Mouse (Mus musculus): ENCODE measurements around the gene Hopx. TPM values are rescaled to one million over a fixed set of nuclear protein-coding genes. Genes with fewer than 3 reads are reported as not detected.
"Not testable (repeated sequence)": the region's sequence is repeated elsewhere in the genome, so short reads cannot be mapped to it uniquely, and the experiment has no call there.

Gene Hopx
- polyA plus RNA-seq, 1 experiment from 2014 or later: 0.13 TPM

- Histone ChIP-seq H3K27ac (replicated peaks; ENCODE audit: low read depth, low read length) (no peak overlapping the region), H3K36me3 (ENCODE audit: control insufficient read depth, insufficient read depth, low read length) (no peaks in the 10 kb centered on the region), H3K4me2 (ENCODE audit: low read depth, severe bottlenecking) (no peak overlapping the region), H3K4me3 (ENCODE audit: low read depth, low read length) (no peak overlapping the region), H3K4me1 (ENCODE audit: control insufficient read depth, insufficient read depth, low read length) (peaks cover 8% of the 10 kb centered on the region), H3K9me3 (ENCODE audit: control insufficient read depth, low read length) (no peaks in the 10 kb centered on the region), H3K9ac (ENCODE audit: low read length) (no peak overlapping the region), H3K27me3 (ENCODE audit: control insufficient read depth, insufficient read depth, low read length) (no peaks in the 10 kb centered on the region)
- whole genome bisulfite sequencing: 87% methylated on average over 6 of the region's 6 CpGs
- DNase-seq (ENCODE audit: low spot score): no peak
- ATAC-seq (ENCODE audit: insufficient number of reproducible peaks, low FRiP score, low TSS enrichment, low read depth): no peak
Observed at GRCm38 (mm10) chr5:77100691-77101090, 14.2 kb downstream of the Hopx start.

- peaks cover 8% of the 10 kb centered on the region for H3K4me1 ChIP-seq (ENCODE audit: control insufficient read depth, insufficient read depth, low read length)
Observed at GRCm38 (mm10) chr5:77099997-77100380, 14.9 kb downstream of the Hopx start.

GRCm38 (mm10) chr5:77099317-77099996 is 15.5 kb downstream of the Hopx start:
- no peak for ATAC-seq (ENCODE audit: insufficient number of reproducible peaks, low FRiP score, low TSS enrichment, low read depth)

More at GRCm38 (mm10) chr5:77099997-77100380, 14.9 kb downstream of the Hopx start:
- no peaks in the 10 kb centered on the region for H3K9me3 ChIP-seq (ENCODE audit: control insufficient read depth, low read length)
- H3K4me3 ChIP-seq (ENCODE audit: low read depth, low read length): no peak overlapping the region
- no peak overlapping the region for H3K9ac ChIP-seq (ENCODE audit: low read length)
- no peak for DNase-seq (ENCODE audit: low spot score)
- no peaks in the 10 kb centered on the region; the same call in 1 of the 2 replicates for H3K27me3 ChIP-seq (ENCODE audit: control insufficient read depth, insufficient read depth, low read length)
- 81% methylated on average over 6 of the region's 6 CpGs for WGBS
- no peak overlapping the region for H3K4me2 ChIP-seq (ENCODE audit: low read depth, severe bottlenecking)
- H3K36me3 ChIP-seq (ENCODE audit: control insufficient read depth, insufficient read depth, low read length): no peaks in the 10 kb centered on the region
- no peak overlapping the region for H3K27ac ChIP-seq (replicated peaks; ENCODE audit: low read depth, low read length)
- ATAC-seq (ENCODE audit: insufficient number of reproducible peaks, low FRiP score, low TSS enrichment, low read depth): no peak

GRCm38 (mm10) chr5:77098874-77099273 is 16.0 kb downstream of the Hopx start:
- 89% methylated on average over 3 of the region's 3 CpGs for WGBS
- DNase-seq (ENCODE audit: low spot score): no peak
- Histone ChIP-seq H3K27me3 (ENCODE audit: control insufficient read depth, insufficient read depth, low read length) (no peaks in the 10 kb centered on the region; the same call in 1 of the 2 replicates), H3K4me2 (ENCODE audit: low read depth, severe bottlenecking) (no peak overlapping the region), H3K9ac (ENCODE audit: low read length) (no peak overlapping the region), H3K27ac (replicated peaks; ENCODE audit: low read depth, low read length) (no peak overlapping the region), H3K4me3 (ENCODE audit: low read depth, low read length) (no peak overlapping the region), H3K36me3 (ENCODE audit: control insufficient read depth, insufficient read depth, low read length) (no peaks in the 10 kb centered on the region), H3K9me3 (ENCODE audit: control insufficient read depth, low read length) (no peaks in the 10 kb centered on the region), H3K4me1 (ENCODE audit: control insufficient read depth, insufficient read depth, low read length) (peaks cover 8% of the 10 kb centered on the region)
- ATAC-seq (ENCODE audit: insufficient number of reproducible peaks, low FRiP score, low TSS enrichment, low read depth): no peak

More at GRCm38 (mm10) chr5:77099317-77099996, 15.5 kb downstream of the Hopx start:
- H3K4me1 ChIP-seq (ENCODE audit: control insufficient read depth, insufficient read depth, low read length): peaks cover 8% of the 10 kb centered on the region
- no peaks in the 10 kb centered on the region; the same call in 1 of the 2 replicates for H3K27me3 ChIP-seq (ENCODE audit: control insufficient read depth, insufficient read depth, low read length)
- H3K9ac ChIP-seq (ENCODE audit: low read length): no peak overlapping the region
- H3K9me3 ChIP-seq (ENCODE audit: control insufficient read depth, low read length): no peaks in the 10 kb centered on the region
- no peaks in the 10 kb centered on the region for H3K36me3 ChIP-seq (ENCODE audit: control insufficient read depth, insufficient read depth, low read length)
- no peak overlapping the region for H3K27ac ChIP-seq (replicated peaks; ENCODE audit: low read depth, low read length)
- 43% methylated on average over 11 of the region's 11 CpGs for WGBS
- no peak overlapping the region for H3K4me2 ChIP-seq (ENCODE audit: low read depth, severe bottlenecking)
- H3K4me3 ChIP-seq (ENCODE audit: low read depth, low read length): no peak overlapping the region
- DNase-seq (ENCODE audit: low spot score): no peak

GRCm38 (mm10) chr5:77097686-77098085 is 17.2 kb downstream of the Hopx start:
- Histone ChIP-seq H3K27me3 (ENCODE audit: control insufficient read depth, insufficient read depth, low read length) (no peaks in the 10 kb centered on the region; the same call in 1 of the 2 replicates), H3K4me1 (ENCODE audit: control insufficient read depth, insufficient read depth, low read length) (peaks cover 8% of the 10 kb centered on the region), H3K4me3 (ENCODE audit: low read depth, low read length) (no peak overlapping the region), H3K27ac (replicated peaks; ENCODE audit: low read depth, low read length) (no peak overlapping the region), H3K9me3 (ENCODE audit: control insufficient read depth, low read length) (no peaks in the 10 kb centered on the region), H3K4me2 (ENCODE audit: low read depth, severe bottlenecking) (no peak overlapping the region), H3K9ac (ENCODE audit: low read length) (no peak overlapping the region), H3K36me3 (ENCODE audit: control insufficient read depth, insufficient read depth, low read length) (no peaks in the 10 kb centered on the region)
- DNase-seq (ENCODE audit: low spot score) (no peak), ATAC-seq (ENCODE audit: insufficient number of reproducible peaks, low FRiP score, low TSS enrichment, low read depth) (no peak)
- WGBS: 14% methylated on average over 6 of the region's 6 CpGs

- H3K4me1 ChIP-seq (ENCODE audit: control insufficient read depth, insufficient read depth, low read length); H3K27me3 ChIP-seq (ENCODE audit: control insufficient read depth, insufficient read depth, low read length); DNase-seq (ENCODE audit: low spot score): not testable (repeated sequence)
Observed at GRCm38 (mm10) chr5:77096194-77096593, 18.7 kb downstream of the Hopx start.

GRCm38 (mm10) chr5:77094510-77095491 is 20.1 kb downstream of the Hopx start:
- DNase-seq (ENCODE audit: low spot score) (peak; percentile 71), ATAC-seq (ENCODE audit: insufficient number of reproducible peaks, low FRiP score, low TSS enrichment, low read depth) (peak; percentile 74)
- Histone ChIP-seq H3K9ac (ENCODE audit: low read length) (peak overlapping the region; percentile 48), H3K4me1 (ENCODE audit: control insufficient read depth, insufficient read depth, low read length) (peaks cover 8% of the 10 kb centered on the region), H3K9me3 (ENCODE audit: control insufficient read depth, low read length) (no peaks in the 10 kb centered on the region), H3K27me3 (ENCODE audit: control insufficient read depth, insufficient read depth, low read length) (no peaks in the 10 kb centered on the region; the same call in 1 of the 2 replicates), H3K4me3 (ENCODE audit: low read depth, low read length) (peak overlapping the region; percentile 53), H3K4me2 (ENCODE audit: low read depth, severe bottlenecking) (peak overlapping the region; percentile 100), H3K36me3 (ENCODE audit: control insufficient read depth, insufficient read depth, low read length) (no peaks in the 10 kb centered on the region), H3K27ac (replicated peaks; ENCODE audit: low read depth, low read length) (no peak overlapping the region)
- under 1% methylated on average over 66 of the region's 69 CpGs for WGBS

More at GRCm38 (mm10) chr5:77096194-77096593, 18.7 kb downstream of the Hopx start:
- H3K9ac ChIP-seq (ENCODE audit: low read length); H3K36me3 ChIP-seq (ENCODE audit: control insufficient read depth, insufficient read depth, low read length); ATAC-seq (ENCODE audit: insufficient number of reproducible peaks, low FRiP score, low TSS enrichment, low read depth); H3K4me2 ChIP-seq (ENCODE audit: low read depth, severe bottlenecking); H3K4me3 ChIP-seq (ENCODE audit: low read depth, low read length); H3K9me3 ChIP-seq (ENCODE audit: control insufficient read depth, low read length); H3K27ac ChIP-seq (replicated peaks; ENCODE audit: low read depth, low read length): not testable (repeated sequence)
- WGBS: 81% methylated on average over 3 of the region's 3 CpGs

GRCm38 (mm10) chr5:77093961-77094360 is 21.0 kb downstream of the Hopx start:
- no peak for DNase-seq (ENCODE audit: low spot score)
- Histone ChIP-seq H3K4me3 (ENCODE audit: low read depth, low read length) (peak overlapping the region; percentile 53; the same call in 1 of the 2 replicates), H3K9ac (ENCODE audit: low read length) (no peak overlapping the region), H3K27ac (replicated peaks; ENCODE audit: low read depth, low read length) (no peak overlapping the region), H3K36me3 (ENCODE audit: control insufficient read depth, insufficient read depth, low read length) (no peaks in the 10 kb centered on the region), H3K27me3 (ENCODE audit: control insufficient read depth, insufficient read depth, low read length) (no peaks in the 10 kb centered on the region; the same call in 1 of the 2 replicates), H3K9me3 (ENCODE audit: control insufficient read depth, low read length) (no peaks in the 10 kb centered on the region), H3K4me1 (ENCODE audit: control insufficient read depth, insufficient read depth, low read length) (peaks cover 8% of the 10 kb centered on the region), H3K4me2 (ENCODE audit: low read depth, severe bottlenecking) (peak overlapping the region; percentile 100)
- no peak for ATAC-seq (ENCODE audit: insufficient number of reproducible peaks, low FRiP score, low TSS enrichment, low read depth)
- WGBS: 37% methylated on average over 8 of the region's 8 CpGs
